Mouse (Mus musculus) left cerebral cortex, adult 2 months (tissue): ENCODE data around the gene Cox6a1. TPM values are rescaled to one million over a fixed set of nuclear protein-coding genes. Genes with fewer than 3 reads are reported as not detected.

ENCODE experiments used
- DNase-seq, 2 experiments: peaks; one replicate each; pipeline ENCODE4 v3.0.0; 2021 to 2022; ENCODE audit warnings: low spot score in 2 of 2, mixed read lengths in 1 of 2; ENCODE audit errors: extremely low spot score in 1 of 2
- H3K27ac ChIP-seq: fragments of 200-600 bp; 2 replicates; pipeline ENCODE4 v1.8.1; 2022
- H3K4me3 ChIP-seq: fragments of 200-600 bp; 2 replicates; pipeline ENCODE4 v1.8.1; 2022
- CTCF ChIP-seq: fragments of 200-600 bp; IDR thresholded peaks from 2 replicates; pipeline ENCODE4 v1.8.1; 2022; ENCODE audit warnings: antibody characterized with exemption, mild to moderate bottlenecking, moderate library complexity
- intact Hi-C: fragments of 180-260 bp; cut with DNase I; formaldehyde crosslinking; loops from one replicate; pipeline ENCODE4 v1.15.1; 2025
- total RNA-seq, 2 experiments: library from RNA; stranded (reverse); gene quantifications; 2 replicates each; pipeline ENCODE4 v1.2.3; 2021

The Cox6a1 gene
- total RNA-seq, 2 experiments from 2014 or later, result 701 to 719 TPM

DNA sequence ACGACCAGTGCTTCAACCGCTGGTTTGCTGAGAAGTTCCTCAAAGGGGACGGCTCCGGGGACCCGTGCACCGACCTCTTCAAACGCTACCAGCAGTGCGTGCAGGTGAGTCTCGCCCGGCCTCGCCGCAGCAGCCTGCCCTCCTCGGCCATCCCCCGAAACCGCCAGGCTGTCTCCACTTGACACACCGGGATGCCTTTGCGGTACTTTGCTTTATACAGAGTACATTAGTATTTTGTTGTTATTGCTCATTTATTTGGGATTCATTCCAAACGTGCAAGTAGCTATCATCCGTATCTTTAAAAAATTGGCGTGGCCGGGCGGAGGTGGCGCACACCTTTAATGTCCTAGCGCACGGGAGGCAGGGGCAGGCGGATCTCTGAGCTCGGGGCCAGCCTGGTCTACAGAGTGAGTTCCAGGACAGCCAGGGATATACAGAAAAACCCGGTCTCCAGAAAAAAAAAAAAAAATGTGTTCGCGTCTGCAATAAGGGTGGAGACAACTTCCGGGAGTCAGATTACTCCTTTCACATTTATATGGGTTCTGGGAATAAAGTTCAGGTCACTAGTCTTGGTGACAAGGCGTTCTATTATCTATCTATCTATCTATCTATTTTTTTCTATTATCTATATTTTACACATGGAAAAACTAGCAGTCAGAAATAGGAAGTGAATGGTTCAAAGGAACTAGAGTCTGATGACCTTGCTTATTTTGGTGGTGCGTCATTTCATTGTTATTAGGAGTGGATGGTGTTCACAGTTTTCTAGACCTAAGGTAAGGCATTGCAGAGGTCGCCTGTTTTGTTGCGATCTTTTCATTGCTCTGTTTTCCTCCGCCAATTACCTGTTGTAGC lies 7.2 kb downstream of the Cox6a1 start:
- no peak for DNase-seq
- intact Hi-C loops, result loop anchor here (2.0 kb wide), 1 partner anchor 41 kb away; the partner anchor contains the start of gene Dynll1
- peak overlapping the region; percentile 96 for H3K27ac ChIP-seq
- peak overlapping the region; percentile 92 for H3K4me3 ChIP-seq
- TF ChIP-seq CTCF, result no peak

DNA sequence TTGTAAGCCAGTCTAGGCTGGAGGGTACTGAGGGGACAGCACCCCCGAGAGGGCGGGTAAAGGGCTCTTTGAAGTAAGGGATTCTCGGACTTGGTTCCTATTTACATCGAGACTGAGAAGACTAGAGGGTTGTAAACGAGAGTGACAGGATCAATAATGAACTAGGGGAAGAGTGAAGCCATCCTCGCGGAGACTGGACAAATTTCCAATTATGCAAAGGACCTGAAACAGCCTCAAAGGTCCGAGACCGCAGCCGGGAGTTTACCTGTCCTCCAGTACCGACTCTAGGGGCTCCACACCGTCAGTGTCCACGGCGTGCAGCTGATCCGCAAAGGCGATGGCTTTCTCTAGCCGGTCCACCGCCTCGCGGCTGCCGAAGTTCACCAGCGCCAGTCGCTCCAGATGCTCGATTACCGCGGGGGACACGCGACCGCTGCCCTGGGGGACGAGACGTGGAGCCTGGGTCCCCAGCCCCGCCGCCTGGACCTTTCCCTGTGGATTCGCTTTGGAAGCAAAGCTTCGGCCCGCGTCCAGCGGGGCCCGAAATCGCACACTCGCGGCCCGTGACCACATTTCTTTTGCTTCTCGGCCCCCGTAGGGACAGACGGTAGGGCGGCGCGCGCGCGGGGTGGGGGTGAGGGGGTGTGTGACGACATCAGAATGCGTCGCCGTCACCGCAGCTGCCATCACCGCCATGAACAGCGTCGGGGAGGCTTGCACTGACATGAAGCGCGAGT lies 8.0 kb downstream of the Cox6a1 start, which contains the start of the genes Gatc and Triap1:
TSS of gene Gatc (minus strand) at position 602 of the 737 bp plus-strand sequence.
TSS of gene Triap1 (plus strand) at position 649 of the 737 bp plus-strand sequence.
- Histone ChIP-seq H3K4me3 (peak within 1 kb of the TSS; percentile 92), H3K27ac (peak within 1 kb of the TSS; percentile 96)
- peak; percentile 89 to 92 for DNase-seq
- TF ChIP-seq CTCF, result no peak
- intact Hi-C loops, result loop anchor here (2.0 kb wide), 1 partner anchor 40 kb away; the partner anchor contains the start of gene Dynll1

- no peak for DNase-seq
- no peak for TF ChIP-seq CTCF
- Histone ChIP-seq H3K27ac (no peak overlapping the region), H3K4me3 (peak overlapping the region; percentile 92)
- intact Hi-C loops, result loop anchor here (2.0 kb wide), 1 partner anchor 39 kb away; the partner anchor contains the start of gene Dynll1
Measured at GRCm38 (mm10) chr5:115340007-115340406, 8.8 kb downstream of the Cox6a1 start.

DNA sequence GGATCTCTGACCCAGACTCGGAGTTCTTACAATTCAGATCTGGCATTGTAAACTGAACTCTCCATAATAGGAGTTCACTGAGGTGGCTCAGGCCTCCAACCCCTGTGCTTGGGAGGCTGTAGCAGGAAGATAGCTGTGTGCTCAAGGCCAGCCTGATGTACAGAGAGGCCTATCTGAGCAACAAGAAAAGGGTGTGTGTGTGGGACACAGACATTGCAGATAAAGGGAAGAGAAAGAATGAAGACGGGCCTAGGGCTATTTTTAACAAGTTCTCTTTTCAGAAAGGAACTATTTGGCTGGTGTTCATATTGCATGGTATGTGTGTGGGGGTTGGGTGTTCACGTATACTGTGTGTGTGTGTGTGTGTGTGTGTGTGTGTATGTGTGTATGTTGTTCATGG lies 15.2 kb downstream of the Cox6a1 start:
- intact Hi-C loops, result no loop called here
- TF ChIP-seq CTCF, result no peak
- H3K27ac ChIP-seq, result no peak overlapping the region
- no peak overlapping the region for H3K4me3 ChIP-seq
- no peak for DNase-seq

DNA sequence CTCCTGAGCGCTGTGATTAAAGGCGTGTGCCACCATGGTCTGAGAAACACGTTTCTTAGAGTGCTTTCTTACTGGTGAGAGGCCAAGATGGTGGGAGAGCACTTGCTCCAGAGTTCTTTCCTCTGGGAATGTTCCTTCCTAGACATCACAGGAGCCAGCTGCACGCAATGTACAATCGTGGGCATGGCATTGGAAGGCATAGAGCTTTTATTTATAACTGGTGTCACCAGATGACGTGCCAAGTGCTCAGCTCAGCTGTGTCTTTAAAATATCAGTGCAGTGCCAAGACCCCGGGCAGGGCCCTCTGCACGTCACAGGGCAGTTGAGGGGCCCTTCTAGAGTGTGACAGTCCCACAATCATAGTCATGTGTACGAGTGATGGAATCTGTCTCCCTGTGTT lies 17.8 kb downstream of the Cox6a1 start:
- Histone ChIP-seq H3K27ac (no peak overlapping the region), H3K4me3 (no peak overlapping the region)
- no peak for DNase-seq
- TF ChIP-seq CTCF, result no peak
- intact Hi-C loops, result no loop called here

DNA sequence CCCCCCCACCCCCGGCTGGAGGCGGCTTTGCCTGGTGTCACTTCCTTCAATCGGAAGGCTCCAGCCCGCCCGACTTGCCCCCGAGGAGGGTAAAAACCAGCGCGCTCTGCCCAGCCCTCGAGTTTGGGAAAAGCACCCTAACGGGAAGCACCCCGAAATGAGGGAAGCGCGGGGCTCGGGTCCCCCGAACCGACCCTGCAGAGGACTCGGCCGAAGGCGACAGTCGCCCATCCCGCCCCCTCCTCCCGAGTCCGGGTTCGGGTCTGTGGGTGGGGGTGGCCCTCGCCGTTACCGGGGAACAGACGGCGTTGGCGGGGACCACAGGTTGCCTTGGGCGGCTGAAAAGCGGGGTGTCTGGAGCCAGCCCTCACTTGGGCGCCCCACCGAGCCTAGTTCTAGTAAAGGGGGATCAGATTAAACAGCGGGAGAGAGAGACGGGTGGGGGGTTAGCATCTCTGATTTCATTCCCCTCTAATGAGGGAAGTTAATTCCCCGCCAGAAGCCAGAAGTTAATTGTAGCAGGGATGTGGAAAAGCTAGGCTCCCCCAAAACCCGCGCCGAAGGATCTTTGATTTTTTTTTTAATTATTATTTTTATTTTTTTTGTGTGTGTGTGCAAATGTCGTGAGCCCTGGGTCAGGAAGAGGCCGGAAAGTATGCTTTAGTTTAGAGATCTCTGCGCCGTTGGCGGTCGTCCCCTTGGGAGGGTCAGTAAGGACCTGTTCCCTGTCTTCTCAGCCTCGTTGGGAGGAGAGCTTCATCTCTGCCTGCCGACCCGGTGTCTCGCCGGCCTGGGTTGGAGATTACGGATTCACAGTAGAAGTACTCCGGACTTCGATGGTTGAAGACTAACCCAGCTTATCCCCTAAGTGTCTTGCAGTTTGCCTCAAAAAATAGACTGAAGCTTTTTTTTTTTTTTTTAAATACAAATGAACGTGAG lies 20.9 kb downstream of the Cox6a1 start:
- Histone ChIP-seq H3K27ac (peak overlapping the region; percentile 90), H3K4me3 (peak overlapping the region; percentile 64)
- intact Hi-C loops, result loop anchor here (1.0 to 2.0 kb wide), 2 partner anchors 28 to 49 kb away; partner anchors contain the start of genes Coq5 and Dynll1
- TF ChIP-seq CTCF, result no peak
- peak in 1 of 2 experiments; percentile 49 for DNase-seq

- Histone ChIP-seq H3K27ac (peak within 1 kb of the TSS; percentile 90), H3K4me3 (peak within 1 kb of the TSS; percentile 64)
- DNase-seq, result peak; percentile 95
- intact Hi-C loops, result loop anchor here (1.0 to 2.0 kb wide), 2 partner anchors 27 to 48 kb away; partner anchors contain the start of genes Coq5 and Dynll1
- TF ChIP-seq CTCF, result no peak
Measured at GRCm38 (mm10) chr5:115326875-115327609, 21.7 kb downstream of the Cox6a1 start, which contains the start of gene Srsf9. Gene Srsf9, plus strand, starts transcription at chr5:115327177.

GRCm38 (mm10) chr5:115326256-115326831 lies 22.4 kb downstream of the Cox6a1 start:
- DNase-seq, result no peak
- peak overlapping the region; percentile 90 for H3K27ac ChIP-seq
- TF ChIP-seq CTCF, result no peak
- intact Hi-C loops, result loop anchor here (2.0 kb wide), 1 partner anchor 48 kb away; the partner anchor contains the start of gene Coq5
- H3K4me3 ChIP-seq, result peak overlapping the region; percentile 64

- Histone ChIP-seq H3K4me3 (peak overlapping the region; percentile 28), H3K27ac (peak overlapping the region; percentile 87)
- DNase-seq, result peak; percentile 75 to 76
- TF ChIP-seq CTCF, result peak; percentile 54
- intact Hi-C loops, result loop anchor here (1.0 kb wide), 1 partner anchor 19 kb away; the partner anchor contains the start of gene Dynll1
Measured at GRCm38 (mm10) chr5:115319004-115319940, 29.5 kb downstream of the Cox6a1 start.
